Mouse (Mus musculus) induced T-regulatory cell, adult 2 months (primary cell): ENCODE measurements at regions not wholly inside any gene's neighbourhood (a gene's known extent, or its start where the extent isn't known, plus 50 kb on each side); places are given as distances from the start of the nearest gene placed in this dataset.
"Not testable (repeated sequence)": the region's sequence is repeated elsewhere in the genome, so short reads cannot be mapped to it uniquely, and the experiment has no call there.

Source experiments
- DNase-seq: peaks from one replicate; pipeline ENCODE4 v3.0.0-alpha.2; 2012; ENCODE audit warnings: low read depth

DNA sequence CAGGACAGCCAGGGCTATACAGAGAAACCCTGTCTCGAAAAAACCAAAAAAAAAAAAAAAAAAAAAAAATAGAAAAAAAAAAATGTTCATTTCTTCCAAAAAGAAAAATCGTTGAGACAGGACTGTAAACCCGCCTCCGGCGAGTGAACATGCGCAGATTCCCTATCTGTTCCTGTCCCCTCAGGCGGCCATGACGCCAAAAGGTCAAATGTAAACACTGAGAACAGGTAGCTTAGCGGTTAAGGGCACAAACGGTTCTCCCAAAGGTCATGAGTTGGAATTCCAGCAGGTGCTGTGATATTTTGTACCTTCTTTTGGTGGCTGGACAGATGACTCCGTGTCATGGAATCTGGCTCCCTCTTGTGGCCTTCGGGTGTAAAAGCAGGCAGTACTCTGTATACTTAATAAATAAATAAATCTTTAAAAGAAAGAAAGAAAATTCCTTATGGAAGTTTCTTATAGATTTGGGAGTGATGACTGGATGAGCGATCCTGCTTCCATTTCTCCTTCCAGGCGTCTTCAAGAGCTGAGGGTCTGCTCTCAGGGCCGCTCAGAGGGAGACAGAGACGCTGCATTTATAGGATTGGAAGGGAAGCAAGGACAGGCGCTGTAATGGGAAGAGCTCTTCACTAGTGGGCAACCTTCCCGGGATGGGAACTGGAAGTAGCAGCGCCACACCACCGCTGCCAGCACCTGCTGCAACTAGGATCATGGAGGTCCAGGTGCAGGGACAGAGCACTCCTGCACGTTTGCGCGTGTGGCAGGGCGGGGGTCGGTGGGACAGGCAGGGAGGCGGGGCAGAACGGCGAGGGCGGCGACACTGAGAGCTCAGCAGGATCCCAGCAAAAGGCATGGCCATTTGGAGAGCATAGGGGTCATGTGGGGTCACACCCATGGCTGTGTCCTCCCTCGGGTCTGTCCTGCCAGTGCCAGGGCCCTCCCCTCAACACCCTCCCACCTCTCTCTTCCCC lies 189.2 kb upstream of the Gm10767 start:
- peak; percentile 0 for DNase-seq

GRCm38 (mm10) chr13:66711010-66711409 lies 193.7 kb upstream of the Gm10767 start:
- not testable (repeated sequence) for DNase-seq

DNA sequence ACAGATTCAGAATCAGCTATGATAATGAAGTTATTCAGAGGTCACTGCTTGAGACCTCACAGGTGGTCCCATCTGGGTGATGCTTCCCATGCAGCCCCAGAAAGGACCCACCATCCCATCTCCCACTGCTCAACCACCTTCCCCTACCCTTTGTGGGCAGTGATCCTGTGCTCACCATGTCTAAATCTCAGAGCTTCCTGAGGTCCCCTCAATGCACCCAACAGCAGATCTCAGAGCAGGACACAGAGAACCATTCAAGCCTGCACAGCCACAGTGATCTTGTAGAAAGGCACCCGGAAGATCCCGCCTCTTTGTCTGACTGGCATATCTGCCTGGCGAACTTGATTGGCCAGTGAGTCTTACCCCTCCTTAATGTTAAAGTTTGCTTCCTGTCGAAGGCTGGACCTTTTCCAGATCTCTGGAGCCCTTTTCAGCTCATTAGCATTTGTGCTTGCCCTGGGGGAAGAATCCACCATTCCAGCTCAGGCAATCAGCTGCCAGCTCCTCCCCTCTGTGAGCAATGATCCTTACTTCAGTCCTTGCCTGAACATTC lies 206.7 kb upstream of the Gm10767 start:
- not testable (repeated sequence) for DNase-seq

DNA sequence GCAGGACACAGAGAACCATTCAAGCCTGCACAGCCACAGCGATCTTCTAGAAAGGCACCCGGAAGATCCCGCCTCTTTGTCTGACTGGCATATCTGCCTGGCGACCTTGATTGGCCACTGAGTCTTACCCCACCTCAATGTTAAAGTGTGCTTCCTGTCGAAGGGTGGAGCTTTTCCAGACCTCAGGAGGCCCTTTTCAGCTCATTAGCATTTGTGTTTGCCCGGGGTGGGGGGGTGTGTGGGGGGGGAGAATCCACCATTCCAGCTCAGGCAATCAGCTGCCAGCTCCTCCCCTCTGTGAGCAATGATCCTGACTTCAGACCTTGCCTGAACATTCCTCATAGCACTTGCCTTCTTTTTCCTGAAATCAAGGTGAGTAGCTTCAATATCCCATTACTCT lies 223.9 kb upstream of the Gm10767 start:
- DNase-seq = not testable (repeated sequence)

GRCm38 (mm10) chr13:66642245-66642644 lies 201.3 kb upstream of the 2410141K09Rik start:
- DNase-seq = not testable (repeated sequence)

DNA sequence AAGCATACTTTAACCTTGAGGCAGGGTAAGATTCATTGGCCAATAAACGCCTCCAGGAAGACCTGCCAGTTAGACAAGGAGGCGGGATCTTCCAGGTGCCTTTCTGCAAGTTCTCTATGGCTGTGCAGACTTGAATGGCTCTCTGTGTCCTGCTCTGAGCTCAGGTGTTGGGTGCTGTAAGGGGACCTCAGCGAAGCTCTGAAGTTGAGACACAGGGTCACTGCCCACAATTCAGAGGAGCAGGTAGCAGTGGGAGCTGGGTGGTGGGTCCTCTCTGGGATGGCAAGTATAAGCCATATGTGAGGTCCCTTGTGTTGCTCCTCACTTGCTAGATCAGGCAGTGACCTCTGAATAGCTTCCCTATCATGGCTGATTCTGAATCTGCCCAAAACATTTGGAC lies 184.8 kb upstream of the 2410141K09Rik start:
- not testable (repeated sequence) for DNase-seq

DNA sequence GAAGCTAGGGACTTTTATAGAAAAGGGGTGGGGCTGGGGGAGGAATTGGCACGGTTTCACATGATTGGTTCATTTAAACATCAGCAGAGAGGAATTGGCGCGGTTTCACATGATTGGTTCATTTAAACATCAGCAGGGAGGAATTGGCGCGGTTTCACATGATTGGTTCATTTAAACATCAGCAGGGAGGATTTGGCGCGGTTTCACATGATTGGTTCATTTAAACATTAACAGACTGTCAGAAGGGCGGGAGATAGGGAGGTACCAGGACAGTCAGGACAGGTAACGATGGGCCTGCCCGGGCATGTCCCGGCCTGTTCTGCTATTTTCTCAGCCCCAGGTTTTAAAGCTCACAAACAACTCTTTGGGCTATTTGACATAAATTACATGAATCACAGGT lies 145.1 kb upstream of the 2410141K09Rik start:
- not testable (repeated sequence) for DNase-seq

GRCm38 (mm10) chr13:66563616-66564015 lies 122.7 kb upstream of the 2410141K09Rik start:
- DNase-seq = not testable (repeated sequence)

- not testable (repeated sequence) for DNase-seq
These were observed 115.5 kb upstream of the 2410141K09Rik start for GRCm38 (mm10) chr13:66556397-66556796.

DNA sequence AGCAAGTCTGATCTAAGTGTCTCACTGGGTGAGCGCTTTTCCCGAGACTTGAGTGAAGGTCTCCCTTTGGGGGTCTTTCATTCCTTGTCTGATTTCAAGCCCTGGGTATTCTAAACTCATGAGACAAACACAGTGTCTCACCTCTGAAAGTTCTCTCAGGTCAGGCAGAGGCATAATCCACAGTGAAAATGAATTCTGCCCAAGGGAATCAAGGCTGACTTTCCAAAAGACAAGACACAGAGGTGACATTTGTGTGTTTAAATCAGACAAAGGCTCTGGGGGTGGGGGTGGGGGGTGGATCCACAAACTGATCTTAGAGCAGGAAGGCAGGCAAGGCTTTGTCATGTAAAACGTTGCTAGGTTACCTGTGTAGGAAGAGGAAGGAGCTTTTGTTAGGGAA lies 107.0 kb upstream of the 2410141K09Rik start:
- not testable (repeated sequence) for DNase-seq

- not testable (repeated sequence) for DNase-seq
These were observed 78.7 kb upstream of the 2410141K09Rik start for GRCm38 (mm10) chr13:66519596-66519995.
